Mouse (Mus musculus): Measurements from ENCODE around the gene Fnip2. TPM values are rescaled to one million over a fixed set of nuclear protein-coding genes. Genes with fewer than 3 reads are reported as not detected.

Fnip2 gene
- polyA plus RNA-seq, 1 experiment from 2014 or later, result 3.9 TPM

DNA sequence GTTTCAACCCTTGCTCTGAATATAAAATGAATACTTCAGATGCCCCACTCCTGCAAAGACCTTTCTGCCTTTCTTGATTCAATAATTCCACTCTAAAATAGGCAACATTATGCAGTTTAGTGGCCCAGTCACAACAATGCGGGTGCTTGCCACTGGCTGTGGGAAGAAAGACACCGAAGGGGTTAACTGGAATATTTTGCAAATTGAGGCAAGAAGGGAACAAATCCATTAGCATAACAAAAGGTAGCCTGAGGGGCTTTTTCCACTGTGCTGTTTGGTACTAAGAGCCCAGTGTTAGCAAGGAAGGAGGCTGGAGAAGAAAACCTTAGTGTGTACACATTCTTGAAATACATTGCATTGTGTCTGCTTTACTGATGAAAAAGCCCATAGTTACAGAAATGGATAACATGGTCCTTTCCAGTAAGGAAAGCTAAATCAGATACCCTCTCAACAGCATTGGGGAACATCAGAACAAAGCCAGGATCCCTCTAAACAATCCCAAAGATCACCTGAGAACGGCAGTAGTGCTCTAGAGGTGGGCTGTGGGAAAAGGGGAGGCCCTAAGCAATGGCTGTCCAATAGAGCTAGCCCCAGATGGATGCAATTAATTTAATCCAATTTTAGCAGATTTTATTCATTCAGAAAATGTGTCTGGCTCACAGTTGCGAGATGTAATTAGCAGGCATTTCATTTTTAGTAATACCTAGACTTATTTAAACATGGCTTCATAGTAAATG lies 150.5 kb downstream of the Fnip2 start:
- Histone ChIP-seq H3K27ac (no peak overlapping the region), H3K4me2 (replicated peaks) (no peak overlapping the region), H3K9me3 (no peaks in the 10 kb centered on the region), H3K4me3 (no peak overlapping the region), H3K27me3 (no peaks in the 10 kb centered on the region), H3K36me3 (no peaks in the 10 kb centered on the region), H3K9ac (no peak overlapping the region), H3K4me1 (peaks cover 4% of the 10 kb centered on the region; the same call in 1 of the 2 replicates)
- 54% methylated on average over 4 of the region's 4 CpGs for WGBS
- ATAC-seq (ENCODE audit: low FRiP score, low read depth), result no peak

DNA sequence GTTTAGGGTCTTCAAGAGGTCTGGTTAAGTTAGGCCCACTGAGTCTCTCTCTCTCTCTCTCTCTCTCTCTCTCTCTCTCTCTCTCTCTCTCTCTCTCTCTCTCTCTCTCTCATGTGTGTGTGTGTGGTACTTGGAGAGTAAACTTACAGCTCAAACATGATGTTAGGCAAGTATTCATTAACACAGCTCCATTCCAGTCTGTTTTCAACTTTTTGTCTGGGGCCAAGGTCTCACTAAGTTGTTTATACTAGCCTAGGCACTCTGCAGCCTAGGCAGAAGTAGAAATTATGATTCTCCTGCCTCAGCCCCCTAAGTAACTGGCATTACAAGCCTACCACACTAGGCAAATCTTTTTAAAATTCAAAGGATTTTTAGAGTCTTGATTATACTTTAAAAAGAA lies 151.7 kb downstream of the Fnip2 start:
- Histone ChIP-seq H3K9me3 (no peaks in the 10 kb centered on the region), H3K4me2 (replicated peaks) (no peak overlapping the region), H3K27me3 (no peaks in the 10 kb centered on the region), H3K4me3 (no peak overlapping the region), H3K36me3 (no peaks in the 10 kb centered on the region), H3K4me1 (peaks cover 10% of the 10 kb centered on the region), H3K27ac (no peak overlapping the region), H3K9ac (no peak overlapping the region)
- ATAC-seq (ENCODE audit: low FRiP score, low read depth), result no peak

DNA sequence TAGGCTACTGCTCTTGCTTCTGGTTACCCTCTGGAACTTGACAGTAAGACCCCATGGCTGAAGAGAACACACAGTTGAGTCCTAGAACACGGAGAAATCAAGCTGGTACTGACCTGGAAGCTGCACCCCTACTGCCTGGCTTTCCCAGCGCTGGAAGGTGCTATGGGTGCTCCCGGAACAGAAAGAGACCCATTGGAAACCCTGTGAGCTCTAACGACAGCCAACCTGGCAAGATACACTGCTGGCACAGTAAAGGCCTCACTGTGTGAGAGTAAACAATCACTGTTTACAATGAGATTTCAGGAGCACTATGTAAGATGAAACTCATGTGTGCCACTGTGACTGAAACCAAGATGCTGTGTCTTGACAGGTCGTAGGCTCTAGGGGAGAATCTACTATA lies 152.5 kb downstream of the Fnip2 start:
- Histone ChIP-seq H3K36me3 (no peaks in the 10 kb centered on the region), H3K4me3 (no peak overlapping the region), H3K9ac (no peak overlapping the region), H3K4me1 (peaks cover 10% of the 10 kb centered on the region), H3K27me3 (no peaks in the 10 kb centered on the region), H3K4me2 (replicated peaks) (no peak overlapping the region), H3K27ac (no peak overlapping the region), H3K9me3 (no peaks in the 10 kb centered on the region)
- WGBS, result 81% methylated on average over 5 of the region's 5 CpGs
- no peak for ATAC-seq (ENCODE audit: low FRiP score, low read depth)

DNA sequence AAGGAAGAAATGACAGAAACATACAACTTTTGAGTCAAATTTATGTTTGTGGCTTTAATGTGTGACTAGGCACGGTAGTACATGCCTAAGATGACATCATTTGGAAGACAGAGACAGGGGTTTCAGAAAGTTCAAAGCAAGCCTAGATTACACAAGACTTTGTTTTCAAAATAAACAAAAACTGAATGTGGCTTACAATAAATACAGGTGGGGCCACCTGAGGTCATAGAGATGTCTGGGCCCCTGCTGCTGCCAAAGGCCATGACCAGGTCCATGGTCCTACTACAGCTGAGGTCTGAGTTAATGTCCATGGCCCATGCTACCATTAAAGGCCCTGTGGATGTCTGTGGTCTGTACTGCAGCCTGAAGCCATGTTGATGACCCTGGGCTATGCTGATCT lies 154.1 kb downstream of the Fnip2 start:
- H3K4me2 ChIP-seq (replicated peaks), result no peak overlapping the region
- ATAC-seq (ENCODE audit: low FRiP score, low read depth), result no peak
- H3K27me3 ChIP-seq, result no peaks in the 10 kb centered on the region
- no peak overlapping the region for H3K4me3 ChIP-seq
- whole genome bisulfite sequencing, result 82% methylated on average over 1 of the region's 1 CpGs
- no peak overlapping the region for H3K9ac ChIP-seq
- no peak overlapping the region for H3K27ac ChIP-seq
- H3K36me3 ChIP-seq, result no peaks in the 10 kb centered on the region
- peaks cover 15% of the 10 kb centered on the region for H3K4me1 ChIP-seq
- no peaks in the 10 kb centered on the region for H3K9me3 ChIP-seq

DNA sequence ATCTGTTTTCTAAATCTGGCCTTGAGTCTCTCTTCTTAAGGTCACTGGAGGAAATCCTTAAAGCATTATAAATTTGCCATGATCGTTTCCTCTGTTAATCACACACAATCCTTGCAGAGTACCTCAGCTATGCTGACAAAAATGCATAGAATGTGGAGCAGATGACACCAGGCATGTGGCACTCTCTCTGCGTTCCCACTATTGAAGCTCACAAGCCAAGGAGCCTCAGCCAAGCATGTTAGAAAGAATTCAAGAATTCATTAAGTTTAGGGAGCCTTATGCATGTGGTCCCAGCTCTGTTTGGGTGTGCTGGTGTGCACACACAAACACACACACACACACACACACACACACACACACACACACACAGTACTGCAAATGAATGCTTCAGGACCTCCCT lies 155.9 kb downstream of the Fnip2 start:
- H3K9ac ChIP-seq, result no peak overlapping the region
- no peaks in the 10 kb centered on the region for H3K27me3 ChIP-seq
- H3K27ac ChIP-seq, result no peak overlapping the region
- whole genome bisulfite sequencing, result 40% methylated on average over 2 of the region's 2 CpGs
- ATAC-seq (ENCODE audit: low FRiP score, low read depth), result no peak
- H3K4me2 ChIP-seq (replicated peaks), result no peak overlapping the region
- no peaks in the 10 kb centered on the region for H3K36me3 ChIP-seq
- no peaks in the 10 kb centered on the region for H3K9me3 ChIP-seq
- peaks cover 17% of the 10 kb centered on the region for H3K4me1 ChIP-seq
- H3K4me3 ChIP-seq, result no peak overlapping the region

DNA sequence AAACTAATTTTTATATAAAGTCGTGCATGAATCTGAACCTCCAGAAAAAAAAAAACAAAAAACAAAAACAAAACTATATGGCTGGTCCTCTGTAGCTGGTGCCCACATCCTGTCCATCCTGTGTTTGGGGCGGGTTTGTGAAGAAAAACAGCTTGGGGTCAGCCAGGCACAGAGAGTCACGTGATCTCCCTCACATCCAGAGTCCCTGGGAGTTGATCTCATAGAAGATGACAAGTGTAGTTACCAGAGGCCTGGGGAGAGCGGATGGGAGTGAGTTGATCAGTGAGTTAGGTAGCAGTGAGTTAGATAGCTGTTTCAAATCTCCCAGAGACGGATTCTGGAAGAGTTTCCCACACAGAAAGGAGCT lies 157.0 kb downstream of the Fnip2 start:
- Histone ChIP-seq H3K27ac (no peak overlapping the region), H3K4me2 (replicated peaks) (no peak overlapping the region), H3K9ac (no peak overlapping the region), H3K36me3 (no peaks in the 10 kb centered on the region), H3K4me1 (peaks cover 17% of the 10 kb centered on the region), H3K9me3 (no peaks in the 10 kb centered on the region), H3K27me3 (no peaks in the 10 kb centered on the region), H3K4me3 (no peak overlapping the region)
- no peak for ATAC-seq (ENCODE audit: low FRiP score, low read depth)
- 40% methylated on average over 5 of the region's 5 CpGs for WGBS

DNA sequence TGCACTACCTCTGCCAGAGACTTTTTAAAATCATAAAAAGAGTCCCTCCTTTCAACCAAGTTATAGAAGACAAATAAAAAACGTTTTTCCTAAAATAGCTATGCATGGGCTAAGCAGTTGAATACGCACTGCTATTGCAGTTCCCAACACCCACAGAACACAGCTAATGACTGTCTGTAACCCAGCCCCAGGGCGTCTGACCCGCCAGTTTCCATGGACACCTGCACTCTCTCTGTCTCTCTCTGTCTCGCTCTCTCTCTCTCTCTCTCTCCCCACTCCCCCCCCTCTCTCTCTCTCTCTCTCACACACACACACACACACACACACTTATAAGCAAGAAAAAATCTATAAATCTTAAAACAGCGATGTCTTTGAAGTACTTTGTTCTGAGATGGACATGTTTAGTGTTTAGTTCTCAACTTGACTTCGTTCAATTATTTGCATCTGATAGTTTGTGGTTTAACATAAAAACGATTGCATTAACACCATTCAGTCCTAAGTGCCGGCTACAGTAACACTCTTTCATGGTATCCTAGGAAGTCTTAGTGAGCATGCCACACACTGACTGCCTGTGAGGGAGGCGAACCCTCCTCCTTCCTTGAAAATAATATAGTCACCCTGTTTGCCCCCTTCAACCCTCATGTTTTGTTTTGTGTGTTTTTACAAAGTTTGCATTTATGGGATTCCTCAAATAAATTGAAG lies 157.5 kb downstream of the Fnip2 start:
- no peak overlapping the region for H3K4me2 ChIP-seq (replicated peaks)
- ATAC-seq (ENCODE audit: low FRiP score, low read depth), result peak; percentile 40; the same call in 1 of the 2 replicates
- no peak overlapping the region for H3K4me3 ChIP-seq
- H3K27me3 ChIP-seq, result no peaks in the 10 kb centered on the region
- WGBS, result 23% methylated on average over 10 of the region's 10 CpGs
- no peak overlapping the region for H3K27ac ChIP-seq
- H3K36me3 ChIP-seq, result no peaks in the 10 kb centered on the region
- H3K9me3 ChIP-seq, result no peaks in the 10 kb centered on the region
- H3K9ac ChIP-seq, result no peak overlapping the region
- peaks cover 17% of the 10 kb centered on the region for H3K4me1 ChIP-seq

DNA sequence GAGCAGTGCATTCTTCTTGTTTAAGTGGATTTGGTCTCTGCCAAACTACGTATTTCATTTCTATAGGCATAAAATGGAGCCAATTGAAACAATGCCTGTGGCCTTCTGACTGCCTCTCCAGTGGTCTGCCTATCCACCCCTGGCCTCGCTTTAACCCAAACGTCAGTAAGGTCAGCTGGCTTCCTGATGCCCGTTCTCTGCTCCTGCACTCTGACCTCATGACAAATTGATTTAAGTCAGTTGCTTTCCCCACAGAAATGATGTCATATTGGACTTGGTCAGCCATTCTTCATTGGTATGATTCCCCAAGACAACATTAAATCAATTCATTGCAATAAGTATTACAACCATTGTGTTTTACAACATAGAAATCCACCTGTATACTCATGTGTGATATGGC lies 159.1 kb downstream of the Fnip2 start:
- Histone ChIP-seq H3K9ac (no peak overlapping the region), H3K4me1 (peaks cover 17% of the 10 kb centered on the region), H3K27me3 (no peaks in the 10 kb centered on the region), H3K36me3 (no peaks in the 10 kb centered on the region), H3K4me2 (replicated peaks) (no peak overlapping the region), H3K4me3 (no peak overlapping the region), H3K9me3 (no peaks in the 10 kb centered on the region), H3K27ac (no peak overlapping the region)
- ATAC-seq (ENCODE audit: low FRiP score, low read depth), result no peak
- WGBS, result 33% methylated on average over 4 of the region's 4 CpGs

Other genes starting within 250 kb of the Fnip2 start
- gene Gm17359, start 231.1 kb downstream of the Fnip2 start, polyA plus RNA-seq (2015; fragmentation: Nextera tagmentation; extraction: Ambion mirVana), result 0.08 and 0.20 TPM in 2 replicates
- 187 and 192 TPM in 2 replicates for gene Ppid, start 23.5 kb upstream of the Fnip2 start, polyA plus RNA-seq (2015; fragmentation: Nextera tagmentation; extraction: Ambion mirVana)
- gene 4930579G24Rik, start 61.3 kb upstream of the Fnip2 start, polyA plus RNA-seq (2015; fragmentation: Nextera tagmentation; extraction: Ambion mirVana), result 35.5 and 35.9 TPM in 2 replicates
- 53.8 and 57.4 TPM in 2 replicates for gene Etfdh, start 61.7 kb upstream of the Fnip2 start, polyA plus RNA-seq (2015; fragmentation: Nextera tagmentation; extraction: Ambion mirVana)
- gene Rxfp1, start 170.1 kb upstream of the Fnip2 start, polyA plus RNA-seq (2015; fragmentation: Nextera tagmentation; extraction: Ambion mirVana), result 0.13 and 0.20 TPM in 2 replicates